Mouse (Mus musculus): Measurements from ENCODE around the gene Gm10436.
"Not testable (repeated sequence)": the region's sequence is repeated elsewhere in the genome, so short reads cannot be mapped to it uniquely, and the experiment has no call there.

Gene Gm10436

GRCm38 (mm10) chr12:88182008-88182407 is at the start of gene Gm10436:
Gm10436 (minus strand) TSS chr12:88182108.
- not testable (repeated sequence) for DNase-seq (ENCODE audit: low read depth)

DNA sequence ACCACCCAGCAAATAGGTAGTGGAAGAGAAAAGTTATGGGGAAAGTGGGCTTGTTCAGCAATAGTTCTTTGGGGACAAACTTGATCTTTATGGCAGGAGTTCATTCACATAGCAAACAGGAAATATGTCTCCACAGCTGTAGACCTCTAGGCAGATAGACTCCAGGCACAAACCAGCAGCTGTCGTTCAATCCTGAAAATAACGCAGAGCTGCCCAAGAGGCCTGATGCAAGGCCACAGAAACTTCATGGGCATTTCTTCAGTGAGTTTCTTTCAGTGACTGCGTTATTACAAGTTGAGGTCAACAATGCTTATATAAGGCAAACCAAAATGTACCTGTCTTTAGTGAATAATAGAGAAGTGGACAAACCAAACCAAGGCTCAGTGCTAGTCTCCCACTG is 37.5 kb upstream of the Gm10436 start:
- DNase-seq (ENCODE audit: low read depth): no peak

GRCm38 (mm10) chr12:88218059-88218458 is 36.2 kb upstream of the Gm10436 start:
- not testable (repeated sequence) for DNase-seq (ENCODE audit: low read depth)

GRCm38 (mm10) chr12:88214641-88215040 is 32.7 kb upstream of the Gm10436 start:
- no peak for DNase-seq (ENCODE audit: low read depth)

GRCm38 (mm10) chr12:88211458-88211857 is 29.6 kb upstream of the Gm10436 start:
- not testable (repeated sequence) for DNase-seq (ENCODE audit: low read depth)

- DNase-seq (ENCODE audit: low read depth): no peak
Observed at GRCm38 (mm10) chr12:88202856-88203255, 20.9 kb upstream of the Gm10436 start.

All from fibroblast of lung, adult 2 months (primary cell).